ENCODE assay signal across 8 mouse cellular contexts in genomic region chr11:88067191-88067585, GRCm38 (mm10). TPM values are rescaled to one million over a fixed set of nuclear protein-coding genes. Genes with fewer than 3 reads are reported as not detected.
DNase-seq lines count a peak whose midpoint lies in the region; ATAC-seq and TF ChIP-seq lines count a peak whose summit lies in the region.

No protein-coding gene starts in this region.

- no peaks in the 10 kb centered on the region for H3K9me3 ChIP-seq in kidney, embryonic 15.5 days (replicated peaks)
- no peaks in the 10 kb centered on the region for H3K9me3 ChIP-seq in hindbrain, embryonic 12.5 days (replicated peaks)
- no peaks in the 10 kb centered on the region for H3K9me3 ChIP-seq in liver, postnatal 0 days (ENCODE audit: low read length)

- DNase-seq in kidney, adult 9 months: no peak
- peak; percentile 61 for DNase-seq in brain, embryonic 14.5 days (ENCODE audit: low read depth)
- DNase-seq in liver, postnatal 0 days: no peak
- no peak for DNase-seq in left cerebral cortex, postnatal 25 days (ENCODE audit: low spot score in 2 of 2)
- DNase-seq in thymus, postnatal 25 days: no peak
- DNase-seq in adrenal gland, postnatal 14 days: no peak

- intact Hi-C loops in left cerebral cortex, postnatal 25 days (cut with DNase I): no loop called here

- no peak for TF ChIP-seq POLR2A in brain, embryonic 14.5 days (IDR thresholded peaks at IDR 0.05; ENCODE audit: borderline replicate concordance, extremely low read depth, insufficient read depth, insufficient read length, poor library complexity, severe bottlenecking)

- no peaks in the 10 kb centered on the region for H3K36me3 ChIP-seq in kidney, embryonic 15.5 days
- H3K36me3 ChIP-seq in hindbrain, embryonic 12.5 days: no peaks in the 10 kb centered on the region
- no peaks in the 10 kb centered on the region for H3K36me3 ChIP-seq in liver, postnatal 0 days (replicated peaks; ENCODE audit: insufficient read depth, low read length)

- peak overlapping the region; percentile 92 for H3K4me2 ChIP-seq in kidney, embryonic 15.5 days
- peak overlapping the region; percentile 66 for H3K4me2 ChIP-seq in hindbrain, embryonic 12.5 days (replicated peaks)
- peak overlapping the region; percentile 98 for H3K4me2 ChIP-seq in liver, postnatal 0 days (ENCODE audit: low read depth, low read length)

- peak overlapping the region; percentile 92 for H3K9ac ChIP-seq in kidney, embryonic 15.5 days
- peak overlapping the region; percentile 99 for H3K9ac ChIP-seq in hindbrain, embryonic 12.5 days
- peak overlapping the region; percentile 96 for H3K9ac ChIP-seq in liver, postnatal 0 days (replicated peaks)

- H3K4me3 ChIP-seq in kidney, embryonic 15.5 days (replicated peaks): peak overlapping the region; percentile 98
- peak overlapping the region; percentile 99 for H3K4me3 ChIP-seq in hindbrain, embryonic 12.5 days
- peak overlapping the region; percentile 98 for H3K4me3 ChIP-seq in liver, postnatal 0 days (ENCODE audit: low read depth, low read length)

- no peak for TF ChIP-seq EP300 in liver, postnatal 0 days (IDR thresholded peaks at IDR 0.05; ENCODE audit: low read depth)

- no peak for ATAC-seq in kidney, embryonic 15.5 days (replicated peaks; ENCODE audit: low FRiP score)
- ATAC-seq in hindbrain, embryonic 12.5 days (ENCODE audit: low FRiP score): no peak
- ATAC-seq in liver, postnatal 0 days: no peak

- WGBS in kidney, embryonic 15.5 days: 1% methylated on average over 8 of the region's 8 CpGs
- WGBS in hindbrain, embryonic 12.5 days: 3% methylated on average over 8 of the region's 8 CpGs
- 5% methylated on average over 8 of the region's 8 CpGs for WGBS in liver, postnatal 0 days (ENCODE audit: insufficient replicate concordance)

- H3K27ac ChIP-seq in kidney, embryonic 15.5 days: peak overlapping the region; percentile 98
- peak overlapping the region; percentile 99 for H3K27ac ChIP-seq in hindbrain, embryonic 12.5 days
- peak overlapping the region; percentile 92 for H3K27ac ChIP-seq in liver, postnatal 0 days (ENCODE audit: low read depth)

- H3K4me1 ChIP-seq in kidney, embryonic 15.5 days: peaks cover 35% of the 10 kb centered on the region
- H3K4me1 ChIP-seq in hindbrain, embryonic 12.5 days: peaks cover 30% of the 10 kb centered on the region
- H3K4me1 ChIP-seq in liver, postnatal 0 days (ENCODE audit: insufficient read depth): peaks cover 29% of the 10 kb centered on the region

- no peak for TF ChIP-seq CTCF in brain, embryonic 14.5 days (IDR thresholded peaks at IDR 0.05; ENCODE audit: borderline replicate concordance, extremely low read depth, insufficient read depth, insufficient read length)
- no peak for TF ChIP-seq CTCF in liver, postnatal 0 days (IDR thresholded peaks at IDR 0.05; ENCODE audit: low read depth)

- H3K27me3 ChIP-seq in kidney, embryonic 15.5 days: no peaks in the 10 kb centered on the region
- H3K27me3 ChIP-seq in hindbrain, embryonic 12.5 days: no peaks in the 10 kb centered on the region
- H3K27me3 ChIP-seq in liver, postnatal 0 days (ENCODE audit: insufficient read depth, low read length): no peaks in the 10 kb centered on the region

RNA-seq across cellular contexts. Expression of gene Vezf1, which starts 0.9 kb away (rescaled TPM):
- 42.5 and 42.8 TPM in 2 replicates for polyA plus RNA-seq in kidney, embryonic 15.5 days (2015; fragmentation: Nextera tagmentation; extraction: Ambion mirVana)
- polyA plus RNA-seq in brain, embryonic 14.5 days (2012; rRNA removed): 45.0 and 58.4 TPM in 2 replicates
- polyA plus RNA-seq in hindbrain, embryonic 12.5 days (2016; fragmentation: Nextera tagmentation; extraction: Ambion mirVana): 75.1 and 79.0 TPM in 2 replicates
- polyA plus RNA-seq in liver, postnatal 0 days (2015; fragmentation: Nextera tagmentation; extraction: Ambion mirVana): 6.3 TPM in 2 replicates
- 10 to 100 TPM; 23.6 to 25.8 TPM for total RNA-seq in left cerebral cortex, postnatal 25 days (2021)
- 39.8 and 42.4 TPM in 2 replicates for total RNA-seq in adrenal gland, postnatal 14 days (2021)

RNA-seq across cellular contexts. Expression of gene Srsf1, which starts 20.0 kb away (rescaled TPM):
- 320 and 328 TPM in 2 replicates for polyA plus RNA-seq in kidney, embryonic 15.5 days (2015; fragmentation: Nextera tagmentation; extraction: Ambion mirVana)
- polyA plus RNA-seq in brain, embryonic 14.5 days (2012; rRNA removed): 456 and 624 TPM in 2 replicates
- polyA plus RNA-seq in hindbrain, embryonic 12.5 days (2016; fragmentation: Nextera tagmentation; extraction: Ambion mirVana): 468 and 477 TPM in 2 replicates
- polyA plus RNA-seq in liver, postnatal 0 days (2015; fragmentation: Nextera tagmentation; extraction: Ambion mirVana): 54.8 and 58.6 TPM in 2 replicates
- total RNA-seq in left cerebral cortex, postnatal 25 days (2021): 100 to 1,000 TPM; 177 to 190 TPM
- total RNA-seq in adrenal gland, postnatal 14 days (2021): 245 and 260 TPM in 2 replicates

RNA-seq across cellular contexts. Expression of gene Cuedc1, which starts 30.7 kb away (rescaled TPM):
- 18.8 and 23.4 TPM in 2 replicates for polyA plus RNA-seq in kidney, embryonic 15.5 days (2015; fragmentation: Nextera tagmentation; extraction: Ambion mirVana)
- polyA plus RNA-seq in brain, embryonic 14.5 days (2012; rRNA removed): 33.1 and 53.2 TPM in 2 replicates
- 53.2 and 53.3 TPM in 2 replicates for polyA plus RNA-seq in hindbrain, embryonic 12.5 days (2016; fragmentation: Nextera tagmentation; extraction: Ambion mirVana)
- polyA plus RNA-seq in liver, postnatal 0 days (2015; fragmentation: Nextera tagmentation; extraction: Ambion mirVana): 1.2 and 1.6 TPM in 2 replicates
- 10 to 100 TPM; 28.7 to 29.5 TPM for total RNA-seq in left cerebral cortex, postnatal 25 days (2021)
- total RNA-seq in adrenal gland, postnatal 14 days (2021): 37.9 and 41.9 TPM in 2 replicates
